Mouse (Mus musculus): ENCODE measurements around the gene Auts2. TPM values are rescaled to one million over a fixed set of nuclear protein-coding genes. Genes with fewer than 3 reads are reported as not detected.

The Auts2 gene
- polyA plus RNA-seq, 1 experiment from 2014 or later, result 34.0 TPM

DNA sequence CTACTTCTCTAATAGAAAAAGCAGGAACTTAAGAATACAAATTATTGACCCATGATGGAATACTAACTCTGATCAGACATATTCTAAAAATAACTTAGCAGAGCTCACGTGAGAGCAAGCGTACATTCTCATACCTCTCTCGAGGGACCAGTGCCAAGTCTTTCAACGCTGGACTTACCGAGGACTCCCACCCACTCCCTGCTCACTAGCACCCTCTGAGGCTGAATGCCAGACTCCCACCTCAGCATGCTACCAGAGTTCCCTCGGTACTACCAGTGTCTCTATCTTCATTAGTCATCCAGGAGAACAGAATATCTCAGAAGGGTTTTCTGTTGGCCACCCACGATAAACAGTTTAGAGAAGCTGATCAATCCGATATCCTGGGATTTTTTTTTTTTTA lies 105.2 kb downstream of the Auts2 start:
- H3K9me3 ChIP-seq, result no peaks in the 10 kb centered on the region
- no peak for ATAC-seq (ENCODE audit: insufficient number of reproducible peaks, low FRiP score, low TSS enrichment, low read depth)
- no peak overlapping the region for H3K27ac ChIP-seq
- 33% methylated on average over 8 of the region's 8 CpGs for WGBS
- no peaks in the 10 kb centered on the region for H3K36me3 ChIP-seq
- H3K4me1 ChIP-seq, result peaks cover 15% of the 10 kb centered on the region; the same call in 1 of the 2 replicates
- no peaks in the 10 kb centered on the region for H3K27me3 ChIP-seq
- no peak overlapping the region for H3K4me3 ChIP-seq
- H3K4me2 ChIP-seq, result no peak overlapping the region
- no peak overlapping the region for H3K9ac ChIP-seq

DNA sequence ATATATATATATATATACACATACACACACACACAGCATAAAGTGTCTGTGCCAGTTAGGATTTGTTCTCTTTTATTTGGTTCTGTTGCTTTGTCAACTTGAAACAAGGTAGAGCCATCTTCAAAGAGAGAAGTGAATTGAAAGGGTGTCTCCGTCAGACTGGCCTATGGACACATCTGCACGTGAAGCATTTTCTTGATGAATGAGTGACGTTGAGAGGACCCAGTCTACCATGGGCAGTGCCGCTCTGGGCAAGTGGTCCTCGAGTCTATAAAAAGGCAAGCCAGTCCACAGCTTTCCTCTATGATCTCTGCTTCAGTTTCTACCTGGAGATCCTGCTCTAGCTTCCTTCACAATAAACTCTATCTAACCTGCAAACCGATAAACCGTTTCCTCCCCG lies 105.7 kb downstream of the Auts2 start:
- Histone ChIP-seq H3K27me3 (no peaks in the 10 kb centered on the region), H3K36me3 (no peaks in the 10 kb centered on the region), H3K9me3 (no peaks in the 10 kb centered on the region), H3K4me2 (no peak overlapping the region), H3K9ac (no peak overlapping the region), H3K4me1 (peaks cover 15% of the 10 kb centered on the region; the same call in 1 of the 2 replicates), H3K4me3 (no peak overlapping the region), H3K27ac (no peak overlapping the region)
- no peak for ATAC-seq (ENCODE audit: insufficient number of reproducible peaks, low FRiP score, low TSS enrichment, low read depth)
- 84% methylated on average over 8 of the region's 8 CpGs for WGBS

DNA sequence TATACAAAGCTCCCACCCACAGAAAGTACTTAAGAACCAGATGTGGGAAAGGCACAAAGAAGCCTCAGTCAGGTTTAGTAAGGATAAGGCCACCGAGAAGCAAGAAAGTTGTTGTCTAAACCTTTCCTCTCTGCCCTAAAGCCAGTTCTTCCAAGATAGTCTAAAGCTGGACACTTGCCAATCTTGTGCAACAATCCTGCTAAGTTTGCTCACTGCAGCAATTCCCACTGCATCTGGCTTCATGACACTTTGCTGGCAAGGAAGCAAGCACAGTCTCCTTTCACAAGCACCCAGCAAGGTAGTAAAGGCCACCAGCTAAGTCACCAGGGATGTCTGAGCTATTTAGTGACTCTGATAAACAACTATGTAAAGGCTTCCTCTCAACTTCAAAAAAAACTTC lies 106.2 kb downstream of the Auts2 start:
- H3K27me3 ChIP-seq, result no peaks in the 10 kb centered on the region
- H3K4me1 ChIP-seq, result peaks cover 15% of the 10 kb centered on the region; the same call in 1 of the 2 replicates
- H3K4me2 ChIP-seq, result no peak overlapping the region
- H3K27ac ChIP-seq, result no peak overlapping the region
- H3K9ac ChIP-seq, result no peak overlapping the region
- H3K36me3 ChIP-seq, result no peaks in the 10 kb centered on the region
- 29% methylated on average over 1 of the region's 1 CpGs for WGBS
- no peak overlapping the region for H3K4me3 ChIP-seq
- H3K9me3 ChIP-seq, result no peaks in the 10 kb centered on the region
- no peak for ATAC-seq (ENCODE audit: insufficient number of reproducible peaks, low FRiP score, low TSS enrichment, low read depth)

DNA sequence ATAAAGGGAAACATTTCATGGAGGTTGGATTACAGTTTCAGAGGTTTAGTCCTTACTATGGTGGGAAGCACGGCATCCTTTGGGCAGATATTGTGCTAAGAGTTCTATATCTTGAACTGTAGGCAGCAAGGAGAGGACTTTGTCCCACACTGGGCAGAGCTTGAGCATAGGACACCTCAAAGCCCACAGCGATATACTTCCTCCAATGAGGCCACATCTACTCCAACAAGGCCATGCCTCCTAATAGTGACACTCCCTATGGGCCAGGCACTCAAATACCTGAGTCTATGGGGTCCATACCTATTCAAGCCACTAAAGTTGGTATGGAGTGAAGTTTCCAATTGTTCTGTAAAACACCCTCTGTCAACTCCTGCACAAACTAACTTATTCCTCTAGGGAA lies 106.7 kb downstream of the Auts2 start:
- Histone ChIP-seq H3K27me3 (no peaks in the 10 kb centered on the region), H3K4me2 (no peak overlapping the region), H3K4me3 (no peak overlapping the region), H3K9me3 (no peaks in the 10 kb centered on the region), H3K36me3 (no peaks in the 10 kb centered on the region), H3K9ac (no peak overlapping the region), H3K4me1 (peaks cover 15% of the 10 kb centered on the region; the same call in 1 of the 2 replicates), H3K27ac (no peak overlapping the region)
- 90% methylated on average over 2 of the region's 2 CpGs for WGBS
- ATAC-seq (ENCODE audit: insufficient number of reproducible peaks, low FRiP score, low TSS enrichment, low read depth), result no peak

DNA sequence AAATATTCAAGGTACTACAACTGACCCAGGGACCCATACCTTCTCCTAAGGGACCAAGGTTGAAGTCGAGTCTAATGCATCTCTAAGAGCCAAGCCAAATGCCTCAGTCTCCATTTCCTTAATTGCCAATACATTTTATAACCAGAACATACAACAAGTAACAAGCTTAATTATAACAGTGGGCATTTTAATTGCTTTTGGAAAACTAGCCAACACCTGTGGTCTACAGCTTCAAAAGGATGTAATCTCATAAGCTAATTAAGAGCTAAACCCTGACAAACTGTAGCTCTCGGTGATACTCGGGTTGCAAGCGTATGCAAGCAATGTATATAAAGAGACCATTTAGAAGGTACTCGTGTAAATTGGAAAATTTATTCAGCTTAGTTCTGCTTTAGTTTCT lies 107.7 kb downstream of the Auts2 start:
- H3K4me3 ChIP-seq, result no peak overlapping the region
- H3K27me3 ChIP-seq, result no peaks in the 10 kb centered on the region
- ATAC-seq (ENCODE audit: insufficient number of reproducible peaks, low FRiP score, low TSS enrichment, low read depth), result no peak
- WGBS, result 58% methylated on average over 5 of the region's 5 CpGs
- no peak overlapping the region for H3K27ac ChIP-seq
- H3K4me2 ChIP-seq, result no peak overlapping the region
- no peaks in the 10 kb centered on the region for H3K36me3 ChIP-seq
- peaks cover 15% of the 10 kb centered on the region; the same call in 1 of the 2 replicates for H3K4me1 ChIP-seq
- H3K9ac ChIP-seq, result no peak overlapping the region
- H3K9me3 ChIP-seq, result no peaks in the 10 kb centered on the region

DNA sequence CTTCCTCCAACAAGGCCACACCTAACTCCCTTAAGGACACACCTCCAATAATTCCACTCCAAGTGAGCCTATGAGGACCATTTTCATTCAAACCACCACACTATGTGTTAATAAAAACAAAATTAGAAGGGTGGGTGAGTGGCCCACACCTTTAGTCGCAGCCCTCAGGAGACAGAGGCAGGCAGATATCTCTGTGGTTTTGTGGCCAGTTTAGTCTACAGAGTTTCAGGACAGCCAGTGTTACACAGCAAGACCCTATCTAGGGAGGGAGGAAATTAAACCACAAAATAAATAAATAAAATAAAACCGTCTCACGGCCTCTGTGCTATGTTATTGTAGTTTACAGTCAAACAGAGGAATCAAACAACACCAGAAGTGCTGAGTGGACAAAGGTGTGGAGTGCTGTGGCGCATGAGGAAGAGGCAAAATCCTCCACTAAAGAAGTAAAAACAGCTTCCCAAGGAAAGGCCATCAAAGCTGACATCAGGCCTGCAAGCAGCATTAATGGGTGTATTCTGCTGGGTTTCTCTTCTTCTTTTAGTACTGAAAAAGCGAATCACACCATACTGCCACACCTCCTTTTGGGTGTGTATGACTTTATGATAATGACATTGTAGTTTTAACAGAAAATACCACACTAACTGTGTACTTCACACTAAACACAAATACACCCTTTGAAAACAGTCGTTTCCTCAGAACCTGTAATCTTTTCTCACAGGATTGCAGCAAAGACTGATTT lies 109.6 kb downstream of the Auts2 start:
- 79% methylated on average over 6 of the region's 6 CpGs for WGBS
- no peak for ATAC-seq (ENCODE audit: insufficient number of reproducible peaks, low FRiP score, low TSS enrichment, low read depth)
- Histone ChIP-seq H3K4me3 (no peak overlapping the region), H3K27me3 (no peaks in the 10 kb centered on the region), H3K9me3 (no peaks in the 10 kb centered on the region), H3K36me3 (no peaks in the 10 kb centered on the region), H3K9ac (no peak overlapping the region), H3K4me1 (peaks cover 15% of the 10 kb centered on the region; the same call in 1 of the 2 replicates), H3K27ac (no peak overlapping the region), H3K4me2 (no peak overlapping the region)

DNA sequence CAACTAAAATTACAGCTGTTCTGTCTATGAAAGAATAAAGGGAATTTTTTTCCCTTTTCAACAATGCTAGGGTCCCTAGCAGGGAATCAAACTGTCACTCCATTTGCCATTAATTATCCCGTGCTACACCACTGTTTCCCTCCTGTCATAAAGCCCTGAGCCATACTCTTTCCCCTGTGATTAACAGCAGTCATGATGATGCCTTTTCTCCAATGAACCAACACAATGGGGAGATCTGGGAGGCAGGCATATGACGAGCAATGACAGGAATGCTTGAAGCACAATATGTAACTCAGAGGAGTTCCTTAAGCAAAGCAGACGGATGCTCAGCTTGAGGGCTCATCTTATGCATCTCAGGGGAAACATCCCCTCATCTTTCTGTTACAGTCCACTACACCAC lies 113.8 kb downstream of the Auts2 start:
- no peak overlapping the region for H3K4me2 ChIP-seq
- no peak overlapping the region for H3K27ac ChIP-seq
- H3K9me3 ChIP-seq, result no peaks in the 10 kb centered on the region
- no peak for ATAC-seq (ENCODE audit: insufficient number of reproducible peaks, low FRiP score, low TSS enrichment, low read depth)
- no peaks in the 10 kb centered on the region for H3K27me3 ChIP-seq
- 66% methylated on average over 3 of the region's 3 CpGs for WGBS
- no peaks in the 10 kb centered on the region for H3K4me1 ChIP-seq
- H3K36me3 ChIP-seq, result no peaks in the 10 kb centered on the region
- no peak overlapping the region for H3K4me3 ChIP-seq
- no peak overlapping the region for H3K9ac ChIP-seq

DNA sequence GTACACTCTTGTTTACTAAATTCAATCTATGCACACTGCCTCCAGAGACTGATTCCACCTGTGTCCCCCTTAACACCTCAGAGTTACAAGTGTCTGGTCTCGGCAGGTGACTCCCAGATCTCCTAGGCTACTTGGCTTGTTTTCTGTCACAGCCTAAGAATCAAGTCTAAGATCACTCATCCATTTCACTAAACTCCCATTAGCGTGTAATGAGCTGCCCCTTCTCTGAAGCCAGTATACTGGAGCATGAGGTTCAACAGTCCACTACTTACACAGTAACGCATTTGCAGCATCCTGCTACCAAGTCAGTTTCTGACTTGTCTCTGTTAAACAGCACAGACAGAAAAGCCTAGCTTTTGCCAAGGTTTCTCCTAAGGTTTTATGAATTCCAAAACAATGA lies 116.8 kb downstream of the Auts2 start:
- Histone ChIP-seq H3K9ac (no peak overlapping the region), H3K27ac (no peak overlapping the region), H3K27me3 (no peaks in the 10 kb centered on the region), H3K4me1 (peaks cover 5% of the 10 kb centered on the region), H3K4me3 (no peak overlapping the region), H3K4me2 (no peak overlapping the region), H3K9me3 (no peaks in the 10 kb centered on the region), H3K36me3 (no peaks in the 10 kb centered on the region)
- 83% methylated on average over 3 of the region's 3 CpGs for WGBS
- ATAC-seq (ENCODE audit: insufficient number of reproducible peaks, low FRiP score, low TSS enrichment, low read depth), result no peak

DNA sequence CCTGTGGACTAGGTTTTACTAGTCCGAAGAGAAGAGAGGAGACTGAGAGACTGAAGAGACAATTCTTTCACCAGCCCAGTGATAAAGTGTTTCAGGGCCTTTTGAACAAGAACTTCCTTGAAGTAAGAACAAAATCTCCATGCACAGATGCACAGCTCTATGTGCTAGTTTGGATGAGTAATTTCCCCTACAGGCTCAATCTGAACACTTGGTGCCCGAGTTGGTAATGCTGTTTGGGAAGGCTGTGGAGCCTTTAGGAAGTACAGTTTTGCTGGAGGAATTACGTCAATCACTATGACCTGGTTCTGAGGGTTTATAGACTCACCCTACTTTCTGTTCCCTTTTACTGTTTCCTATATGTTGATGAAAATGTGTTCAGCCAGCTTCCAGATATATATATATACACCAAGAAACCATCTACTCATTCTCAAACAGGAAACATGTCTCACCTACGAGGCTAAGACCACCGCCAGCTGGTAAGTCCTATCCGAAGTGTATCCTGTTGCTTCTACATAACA lies 117.3 kb downstream of the Auts2 start:
- Histone ChIP-seq H3K4me1 (peaks cover 8% of the 10 kb centered on the region), H3K9me3 (no peaks in the 10 kb centered on the region), H3K27me3 (no peaks in the 10 kb centered on the region), H3K4me2 (no peak overlapping the region), H3K9ac (no peak overlapping the region), H3K36me3 (no peaks in the 10 kb centered on the region), H3K27ac (no peak overlapping the region), H3K4me3 (no peak overlapping the region)
- WGBS, result 61% methylated on average over 6 of the region's 6 CpGs
- no peak for ATAC-seq (ENCODE audit: insufficient number of reproducible peaks, low FRiP score, low TSS enrichment, low read depth)

DNA sequence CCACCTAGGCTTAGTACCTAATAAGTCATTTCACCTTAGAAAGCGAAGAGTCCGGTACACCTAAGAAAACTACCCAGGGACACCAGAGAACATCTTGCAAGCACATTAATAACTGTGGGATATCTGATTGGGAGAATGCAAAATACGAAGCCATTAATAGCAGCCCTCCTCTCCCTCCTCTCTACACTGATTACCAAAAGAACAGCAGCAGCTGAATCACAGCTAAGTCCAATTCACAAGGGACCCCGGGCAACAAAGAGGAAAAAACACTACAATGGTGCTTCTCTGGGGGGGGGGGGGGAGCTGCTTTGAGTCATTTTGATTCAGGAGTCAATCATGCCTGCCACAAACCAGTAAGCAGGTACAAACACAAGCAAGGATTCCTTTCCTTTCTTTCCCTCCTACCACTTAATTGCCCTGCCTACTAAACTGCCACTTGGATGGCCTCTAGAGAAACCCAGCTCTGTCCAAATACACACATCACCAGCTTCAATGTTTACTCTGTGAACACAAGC lies 132.7 kb downstream of the Auts2 start:
- H3K4me1 ChIP-seq, result peaks cover 6% of the 10 kb centered on the region
- 66% methylated on average over 4 of the region's 4 CpGs for WGBS

DNA sequence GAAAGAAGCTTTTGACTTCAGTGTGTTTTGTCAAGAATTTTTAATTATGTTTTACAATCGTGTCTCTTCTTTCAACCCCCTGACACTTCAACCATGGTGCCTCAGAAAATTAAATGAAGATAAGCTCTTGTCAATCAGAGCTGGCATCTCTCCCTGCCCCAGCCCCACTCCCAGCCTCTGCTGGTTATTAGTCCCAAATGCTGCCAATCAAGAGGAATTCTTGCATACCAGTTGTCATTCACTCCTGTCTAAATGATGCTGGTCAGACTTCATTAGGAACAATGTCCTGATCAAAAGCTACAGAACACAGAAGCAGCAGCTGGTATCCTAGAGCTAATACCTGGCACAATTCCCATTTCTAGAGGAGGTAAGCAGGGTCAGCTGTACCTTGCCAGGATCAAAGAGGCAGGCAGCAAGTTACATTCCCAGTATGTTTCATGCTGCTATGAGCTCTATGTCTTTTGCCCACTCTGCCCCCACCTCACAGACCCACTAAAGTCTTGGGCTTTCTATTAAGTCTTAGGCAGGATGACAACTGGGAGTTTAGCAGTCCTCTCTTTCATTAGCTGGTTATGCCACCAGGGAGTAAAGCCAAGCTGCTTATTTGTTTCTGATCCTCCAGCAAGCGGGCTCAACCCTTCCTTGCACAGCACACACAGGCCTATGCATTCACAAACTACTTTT lies 134.1 kb downstream of the Auts2 start:
- Histone ChIP-seq H3K4me1 (peaks cover 6% of the 10 kb centered on the region), H3K9me3 (no peaks in the 10 kb centered on the region), H3K4me3 (no peak overlapping the region), H3K36me3 (no peaks in the 10 kb centered on the region), H3K4me2 (no peak overlapping the region), H3K9ac (no peak overlapping the region), H3K27ac (no peak overlapping the region), H3K27me3 (no peaks in the 10 kb centered on the region)
- no peak for ATAC-seq (ENCODE audit: insufficient number of reproducible peaks, low FRiP score, low TSS enrichment, low read depth)
- 64% methylated on average over 2 of the region's 2 CpGs for WGBS

More for the DNA sequence above, 132.7 kb downstream of the Auts2 start:
- Histone ChIP-seq H3K9ac (no peak overlapping the region), H3K4me2 (no peak overlapping the region), H3K9me3 (no peaks in the 10 kb centered on the region), H3K4me3 (no peak overlapping the region), H3K36me3 (no peaks in the 10 kb centered on the region), H3K27me3 (no peaks in the 10 kb centered on the region), H3K27ac (no peak overlapping the region)
- no peak for ATAC-seq (ENCODE audit: insufficient number of reproducible peaks, low FRiP score, low TSS enrichment, low read depth)

DNA sequence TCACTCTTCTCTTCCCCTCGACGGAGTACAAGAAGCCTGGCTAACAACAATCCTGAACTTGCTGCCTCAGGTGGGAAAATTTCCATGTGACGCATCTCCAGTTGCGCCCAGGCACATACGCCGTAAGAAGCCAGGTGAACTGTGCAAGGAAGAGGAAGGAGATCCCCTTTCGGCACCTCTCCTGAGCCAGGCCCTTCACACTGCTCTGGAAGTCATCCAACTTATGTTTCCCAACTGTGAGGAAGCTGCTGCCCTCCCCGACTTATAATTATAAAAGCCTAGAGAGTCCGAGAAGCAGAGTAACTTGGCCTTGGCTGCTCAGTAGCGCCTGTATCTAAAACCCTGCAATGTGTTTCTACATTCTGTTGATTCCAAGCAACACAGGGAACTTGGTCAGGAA lies 142.6 kb downstream of the Auts2 start:
- 46% methylated on average over 10 of the region's 10 CpGs for WGBS
- Histone ChIP-seq H3K4me3 (no peak overlapping the region), H3K4me2 (no peak overlapping the region), H3K9me3 (no peaks in the 10 kb centered on the region), H3K36me3 (no peaks in the 10 kb centered on the region), H3K27me3 (no peaks in the 10 kb centered on the region), H3K9ac (no peak overlapping the region), H3K27ac (no peak overlapping the region), H3K4me1 (peaks cover 19% of the 10 kb centered on the region)
- ATAC-seq (ENCODE audit: insufficient number of reproducible peaks, low FRiP score, low TSS enrichment, low read depth), result no peak

Data from limb, embryonic 15.5 days (tissue).